Mouse (Mus musculus) 3T3-L1 (cell line): ENCODE data around the gene Gaa.
"Not testable (repeated sequence)": the region's sequence is repeated elsewhere in the genome, so short reads cannot be mapped to it uniquely, and the experiment has no call there.

Experiments
- DNase-seq: peaks from one replicate; pipeline ENCODE4 v3.0.0-alpha.2; 2015; ENCODE audit warnings: low read depth, low spot score

The Gaa gene

DNA sequence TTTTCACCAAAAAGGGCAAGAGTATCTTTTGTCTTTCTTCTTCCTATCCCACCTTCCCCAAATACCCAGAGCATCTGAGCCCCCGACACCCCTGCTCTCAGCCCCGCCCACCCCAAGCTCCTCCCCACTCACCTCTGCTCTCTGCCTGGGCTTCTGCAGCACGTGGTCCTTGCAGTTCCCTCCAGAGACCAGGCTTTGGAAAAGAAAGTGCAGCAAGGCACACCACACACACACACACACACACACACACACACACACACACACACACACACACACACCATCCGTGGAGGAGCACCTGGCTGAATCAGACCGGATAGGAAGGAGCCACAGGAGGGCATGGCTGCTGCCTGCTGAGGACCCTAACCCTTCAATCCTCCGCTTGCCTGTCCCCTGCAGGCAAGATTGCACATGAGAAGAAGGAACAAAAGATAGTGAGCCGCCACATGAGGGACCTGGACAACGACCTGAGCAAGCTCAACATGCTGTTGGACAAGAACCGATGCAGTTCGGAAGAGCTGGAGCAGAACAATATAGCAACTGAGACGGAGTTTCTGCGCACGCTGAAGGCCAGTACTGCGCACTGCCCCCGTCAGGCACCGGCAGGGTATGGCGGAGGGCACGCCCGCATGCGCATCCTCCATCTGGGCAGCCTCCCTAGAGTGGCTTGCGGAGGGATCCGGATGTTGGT is 14.7 kb upstream of the Gaa start:
- no peak for DNase-seq

DNA sequence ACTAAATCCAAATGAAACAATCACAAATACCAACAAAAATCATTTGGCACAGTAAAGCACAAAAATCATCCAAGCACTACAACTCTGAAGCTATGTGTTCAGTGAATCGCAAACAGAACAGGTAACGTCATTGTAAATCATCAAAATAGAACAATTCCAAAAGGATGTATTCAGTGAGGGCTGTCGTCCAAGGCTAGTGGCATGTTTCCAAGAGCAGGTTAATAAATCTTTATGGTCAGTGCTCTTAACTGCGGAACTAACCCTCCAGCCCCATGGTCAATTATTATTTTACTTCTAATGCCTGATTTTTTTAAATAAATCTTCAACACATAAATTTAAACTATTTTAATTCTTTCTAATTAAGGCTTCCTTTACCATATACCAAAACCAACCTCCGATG is 11.1 kb upstream of the Gaa start:
- not testable (repeated sequence) for DNase-seq

GRCm38 (mm10) chr11:119258216-119258571 is 9.5 kb upstream of the Gaa start:
- no peak for DNase-seq

GRCm38 (mm10) chr11:119258572-119259322 is 8.9 kb upstream of the Gaa start:
- no peak for DNase-seq

GRCm38 (mm10) chr11:119259977-119260376 is 7.7 kb upstream of the Gaa start:
- no peak for DNase-seq

DNA sequence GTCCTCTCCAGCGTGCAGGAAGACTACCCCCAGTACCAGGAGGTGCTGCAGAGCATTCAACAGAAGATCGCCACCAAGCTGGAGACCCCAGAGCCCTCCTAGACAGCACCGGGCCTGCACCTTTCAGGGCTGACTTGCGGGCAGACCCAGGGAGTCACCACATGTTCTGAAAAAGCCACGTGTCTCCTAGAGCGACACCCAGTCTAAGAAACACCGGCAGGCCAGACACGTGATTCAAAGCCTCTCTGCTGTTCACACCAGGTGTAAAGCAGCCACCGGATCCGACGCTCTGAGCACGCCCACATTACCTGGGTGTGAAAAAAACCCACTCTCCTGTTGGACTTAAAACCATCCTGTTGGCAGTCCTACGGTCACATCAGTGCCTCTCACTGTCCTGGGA is 3.3 kb upstream of the Gaa start:
- no peak for DNase-seq

DNA sequence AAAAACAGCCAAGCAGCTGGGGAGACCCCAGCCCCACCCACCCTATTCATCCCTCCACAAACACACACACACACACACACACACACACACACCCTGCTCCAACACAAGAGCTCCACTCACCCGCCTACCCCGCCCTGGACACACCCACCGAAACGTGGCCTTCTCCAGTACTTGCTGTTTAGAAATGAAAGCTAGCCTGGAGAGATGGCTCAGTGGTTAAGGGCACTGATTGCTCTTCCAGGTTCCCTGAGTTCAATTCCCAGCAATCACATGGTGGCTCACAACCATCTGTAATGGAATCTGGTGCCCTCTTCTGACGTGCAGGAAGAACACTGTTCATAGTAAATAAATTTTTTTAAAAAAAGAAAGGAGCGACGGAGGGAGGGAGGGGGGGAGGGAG is 1.9 kb upstream of the Gaa start:
- DNase-seq = no peak

- no peak for DNase-seq
These were observed 429 bp upstream of the Gaa start for GRCm38 (mm10) chr11:119267241-119267674.

DNA sequence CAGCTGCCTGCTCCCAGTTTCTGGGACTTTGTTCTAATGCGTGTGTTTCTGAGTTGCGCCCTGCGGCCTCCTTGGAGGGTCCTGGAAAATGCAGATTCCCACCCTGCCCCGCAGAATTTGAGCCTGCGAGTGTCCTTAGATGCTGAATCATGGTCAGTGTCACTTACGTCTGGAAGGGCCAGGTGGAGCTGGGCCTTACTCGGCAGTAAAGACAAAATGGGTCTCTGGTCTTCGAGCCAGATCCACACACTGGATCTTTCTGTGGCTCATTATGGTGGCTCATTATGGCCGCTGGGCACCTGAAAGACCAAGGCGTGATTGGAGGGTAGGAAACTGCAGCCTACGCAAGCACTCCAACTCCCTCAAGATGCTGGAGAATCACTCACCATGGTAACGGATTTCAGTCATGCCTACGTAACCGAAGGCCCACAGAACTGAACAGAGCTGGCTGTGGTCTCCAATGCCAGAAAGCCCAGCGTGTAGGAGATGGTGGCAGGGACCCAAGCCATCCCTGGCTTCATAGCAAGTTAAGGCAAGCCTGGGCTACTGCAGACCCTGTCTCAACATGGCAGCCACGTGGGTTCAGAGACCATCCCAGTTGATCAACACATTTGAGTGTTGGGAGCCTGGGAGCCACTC is 989 bp downstream of the Gaa start:
- no peak for DNase-seq

GRCm38 (mm10) chr11:119272492-119272891 is 4.8 kb downstream of the Gaa start:
- not testable (repeated sequence) for DNase-seq

- DNase-seq = peak; percentile 27
These were observed 5.7 kb downstream of the Gaa start for GRCm38 (mm10) chr11:119273186-119273930.

DNA sequence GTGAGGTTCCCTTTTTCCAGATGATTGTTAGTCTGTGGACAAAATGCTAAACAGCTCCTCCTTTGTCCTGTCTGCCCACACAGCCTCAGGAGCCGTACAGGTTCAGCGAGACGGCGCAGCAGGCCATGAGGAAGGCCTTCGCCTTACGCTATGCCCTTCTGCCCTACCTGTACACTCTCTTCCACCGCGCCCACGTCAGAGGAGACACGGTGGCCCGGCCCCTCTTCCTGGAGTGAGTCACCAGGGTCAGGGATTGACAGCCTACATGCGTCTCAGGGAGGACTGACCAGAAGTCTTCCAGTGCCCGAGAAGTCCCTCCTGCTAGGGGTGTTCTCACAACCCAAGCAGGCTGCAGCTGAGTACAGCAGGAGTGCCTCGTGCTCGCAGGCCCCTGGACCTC is 13.3 kb downstream of the Gaa start:
- no peak for DNase-seq

- peak; percentile 67 for DNase-seq
These were observed 18.3 kb downstream of the Gaa start for GRCm38 (mm10) chr11:119285791-119286527.

DNA sequence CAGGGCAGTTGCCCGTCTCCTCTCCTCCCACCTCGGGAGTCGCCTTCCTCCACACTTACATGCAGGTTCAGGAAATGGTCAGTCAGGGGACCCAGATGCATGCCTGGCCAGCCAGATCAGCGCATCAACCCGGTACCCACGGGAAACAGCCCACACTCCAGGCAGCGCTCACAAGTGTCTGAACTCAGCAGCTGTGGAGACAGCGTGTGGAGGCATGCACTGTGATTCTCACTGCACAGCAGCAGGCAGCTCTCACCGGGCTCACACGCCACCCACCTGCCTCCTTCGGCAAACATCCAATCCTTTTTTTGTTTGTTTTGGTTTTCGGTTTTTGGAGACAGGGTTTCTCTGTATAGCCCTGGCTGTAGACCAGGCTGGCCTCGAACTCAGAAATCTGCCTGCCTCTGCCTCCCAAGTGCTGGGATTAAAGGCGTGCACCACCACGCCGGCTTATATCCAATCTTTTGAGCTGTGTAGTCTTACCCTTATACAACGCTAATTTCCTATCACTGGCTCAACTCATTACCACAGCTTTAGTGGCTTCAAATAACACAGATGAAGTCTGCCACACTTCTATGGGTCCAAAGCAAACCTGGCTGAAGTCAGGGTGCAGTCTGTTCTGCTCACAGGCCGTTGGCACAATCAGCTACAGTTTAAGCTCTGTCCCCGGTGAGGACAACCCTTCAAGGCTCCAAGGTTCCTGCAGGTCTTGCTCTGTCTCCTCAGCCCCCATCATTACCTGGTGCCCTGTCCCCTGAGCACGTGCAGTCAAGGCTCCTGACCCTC is 19.7 kb downstream of the Gaa start:
- DNase-seq = no peak

DNA sequence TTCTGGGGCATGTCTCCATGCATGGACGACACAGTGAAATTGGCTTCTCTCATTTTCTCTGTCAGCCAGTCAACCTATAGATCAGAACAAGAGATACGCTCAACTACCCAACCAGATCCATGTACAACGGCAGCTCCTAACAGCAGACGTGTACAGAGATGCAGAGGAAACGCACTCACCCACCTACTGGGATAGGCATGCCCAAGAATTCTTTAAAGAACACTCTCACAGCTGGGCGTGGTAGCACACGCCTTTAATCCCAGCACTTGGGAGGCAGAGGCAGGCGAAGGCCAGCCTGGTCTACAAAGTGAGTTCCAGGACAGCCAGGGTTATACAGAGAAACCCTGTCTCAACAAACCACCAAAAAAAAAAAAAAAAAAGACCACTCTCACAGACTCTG is 25.2 kb downstream of the Gaa start:
- DNase-seq = not testable (repeated sequence)

GRCm38 (mm10) chr11:119297996-119298395 is 30.3 kb downstream of the Gaa start:
- no peak for DNase-seq

GRCm38 (mm10) chr11:119298917-119299316 is 31.2 kb downstream of the Gaa start:
- DNase-seq = no peak

DNA sequence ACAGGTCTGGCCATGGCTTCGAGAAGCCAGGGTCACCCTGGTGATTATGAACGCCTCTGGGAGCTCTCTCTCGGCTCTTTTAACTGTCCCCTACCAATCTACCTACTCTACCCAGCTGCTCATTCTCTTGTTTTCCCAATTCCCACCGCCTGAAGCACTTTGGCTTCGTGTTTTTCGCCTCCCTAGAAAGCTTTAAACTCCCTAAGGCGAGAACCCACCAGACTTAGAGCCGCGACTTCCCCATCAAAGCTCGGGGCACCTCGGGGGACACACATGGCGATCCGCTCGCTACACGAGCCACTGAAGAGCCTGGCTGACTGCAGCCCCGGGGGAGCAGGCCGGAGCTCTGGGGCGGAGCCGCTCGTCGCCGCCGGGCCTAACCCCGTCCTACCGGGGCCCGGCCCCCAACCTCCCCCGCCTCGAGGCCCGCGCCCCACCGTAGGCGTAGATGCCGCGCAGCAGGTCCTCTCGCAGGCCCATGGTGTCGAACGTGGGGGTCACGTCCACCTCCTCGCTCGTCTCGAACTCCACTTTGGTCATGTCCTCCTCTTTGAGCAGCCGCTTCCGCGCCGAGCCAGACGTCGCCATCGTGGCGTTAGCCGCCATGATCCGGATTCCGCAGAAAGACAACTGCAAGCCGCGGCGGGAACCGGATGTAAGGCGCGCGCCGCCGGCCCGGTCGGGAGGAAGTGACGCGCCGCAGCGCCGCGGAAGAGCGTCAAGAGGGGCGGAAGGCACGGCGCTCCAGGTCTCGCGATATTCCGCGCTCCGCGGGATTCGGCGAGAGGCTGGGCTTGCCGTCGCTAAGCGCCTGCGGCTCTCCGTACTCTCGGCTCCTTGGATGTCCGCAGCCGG is 31.9 kb downstream of the Gaa start, which contains the start of gene Eif4a3:
Gene Eif4a3 (minus strand): TSS at position 699 of the 855 bp plus-strand sequence.
- DNase-seq = peak; percentile 95

DNA sequence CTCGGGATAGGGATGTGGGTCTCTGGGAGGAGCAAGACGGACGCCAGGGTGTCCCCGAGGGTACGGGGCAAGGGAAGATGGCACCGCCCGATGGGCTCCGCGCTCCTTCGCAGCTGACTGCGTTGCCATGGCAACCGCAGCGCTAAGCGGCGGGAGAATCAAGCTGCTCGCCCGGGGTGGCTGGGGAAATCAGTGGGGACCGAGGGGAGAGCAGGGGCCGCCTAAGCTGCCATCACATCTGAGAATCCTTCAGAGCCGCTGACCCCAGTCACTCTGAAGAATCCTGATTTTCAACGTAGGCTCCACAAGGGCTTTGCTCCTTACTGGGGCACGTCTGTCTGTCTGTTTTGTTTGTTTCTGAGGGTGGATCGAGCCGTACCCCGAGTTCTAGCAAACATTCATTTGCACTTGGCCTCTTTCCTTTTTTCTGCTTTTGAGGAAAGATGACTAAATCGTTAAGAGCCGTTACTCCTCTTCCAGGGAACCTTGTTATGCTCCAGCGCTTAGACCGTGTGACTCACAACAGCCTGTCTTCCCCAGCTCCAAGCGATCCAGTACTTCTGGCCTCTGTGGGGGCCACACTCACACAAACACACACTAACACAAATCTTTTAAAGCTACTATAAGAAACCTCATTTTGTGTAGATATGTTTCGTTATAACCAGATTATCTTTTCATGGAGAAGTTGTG is 32.7 kb downstream of the Gaa start:
- DNase-seq = peak; percentile 77
